Mouse (Mus musculus): Measurements from ENCODE around the gene Fnip2.

- TF ChIP-seq CTCF (conservative IDR thresholded peaks at IDR 0.05 in 1 of 2, IDR thresholded peaks at IDR 0.05 in 1 of 2; ENCODE audit: low read depth in 2 of 2, low read length in 2 of 2) (no peak), NRF1 (IDR thresholded peaks at IDR 0.05; ENCODE audit: low read depth, low read length) (no peak)
Observed at GRCm38 (mm10) chr3:79494028-79494427, 73.6 kb downstream of the Fnip2 start.

Data from CH12.LX (cell line).